Mouse (Mus musculus): ENCODE measurements around the gene Rpl10.

The Rpl10 gene

GRCm38 (mm10) chrX:74270062-74270901, at the start of gene Rpl10:
Gene Rpl10 (plus strand): TSS chrX:74270812.
- peak; percentile 87 for DNase-seq

- no peak for DNase-seq
Observed at GRCm38 (mm10) chrX:74230038-74230437, 40.6 kb upstream of the Rpl10 start.

- DNase-seq: no peak
Observed at GRCm38 (mm10) chrX:74233196-74233595, 37.4 kb upstream of the Rpl10 start.

- no peak for DNase-seq
Observed at GRCm38 (mm10) chrX:74240332-74240731, 30.3 kb upstream of the Rpl10 start.

GRCm38 (mm10) chrX:74243396-74243795, 27.2 kb upstream of the Rpl10 start:
- no peak for DNase-seq

GRCm38 (mm10) chrX:74243807-74244206, 26.8 kb upstream of the Rpl10 start:
- DNase-seq: no peak

- peak; percentile 13 for DNase-seq
Observed at GRCm38 (mm10) chrX:74244614-74245083, 26.0 kb upstream of the Rpl10 start.

GRCm38 (mm10) chrX:74245107-74245506, 25.5 kb upstream of the Rpl10 start:
- no peak for DNase-seq

GRCm38 (mm10) chrX:74245687-74246086, 24.9 kb upstream of the Rpl10 start:
- peak; percentile 64 for DNase-seq

- peak; percentile 85 for DNase-seq
Observed at GRCm38 (mm10) chrX:74246213-74246681, 24.4 kb upstream of the Rpl10 start.

- no peak for DNase-seq
Observed at GRCm38 (mm10) chrX:74246693-74247092, 23.9 kb upstream of the Rpl10 start.

GRCm38 (mm10) chrX:74248651-74249050, 22.0 kb upstream of the Rpl10 start:
- DNase-seq: peak; percentile 76

- DNase-seq: peak; percentile 75
Observed at GRCm38 (mm10) chrX:74249615-74250014, 21.0 kb upstream of the Rpl10 start, which contains the start of gene Flna. Gene Flna (minus strand): TSS chrX:74249820.

GRCm38 (mm10) chrX:74254153-74254887, 16.3 kb upstream of the Rpl10 start, which contains the start of gene Emd:
Gene Emd (plus strand): TSS chrX:74254687.
- peak; percentile 89 for DNase-seq

GRCm38 (mm10) chrX:74254888-74255565, 15.6 kb upstream of the Rpl10 start:
- DNase-seq: no peak

GRCm38 (mm10) chrX:74257746-74258145, 12.9 kb upstream of the Rpl10 start:
- no peak for DNase-seq

GRCm38 (mm10) chrX:74269736-74270061, 913 bp upstream of the Rpl10 start:
- DNase-seq: no peak

- peak; percentile 44 for DNase-seq
Observed at GRCm38 (mm10) chrX:74270902-74271551, 415 bp downstream of the Rpl10 start.

GRCm38 (mm10) chrX:74273422-74274322, 3.1 kb downstream of the Rpl10 start:
- DNase-seq: no peak

GRCm38 (mm10) chrX:74277916-74278315, 7.3 kb downstream of the Rpl10 start:
- no peak for DNase-seq

- DNase-seq: no peak
Observed at GRCm38 (mm10) chrX:74281041-74281731, 10.6 kb downstream of the Rpl10 start.

Measured in kidney, adult 18-20 months (tissue).